Mouse (Mus musculus) forebrain, embryonic 14.5 days (tissue): ENCODE data around the gene Bax. TPM values are rescaled to one million over a fixed set of nuclear protein-coding genes. Genes with fewer than 3 reads are reported as not detected.
A peak's percentile ranks its signal among the peaks of the same experiment; 100 is the strongest.

Experiments used
- ATAC-seq: fragments of 200-750 bp; cut with Nextera tagmentation; 2 replicates; pipeline ENCODE4 v1.8.0; 2017; ENCODE audit warnings: mild to moderate bottlenecking, moderate library complexity
- DNase-seq: peaks from one replicate; pipeline ENCODE4 v3.0.0-alpha.2; 2015; ENCODE audit warnings: low spot score
- H3K27ac ChIP-seq: fragments of 300-500 bp; sonication (generic); 2 replicates; pipeline ENCODE4 v1.5.1; 2014; ENCODE audit warnings: low read depth, mild to moderate bottlenecking, control low read depth, low read length, moderate library complexity
- H3K27me3 ChIP-seq: fragments of 300-500 bp; sonication (generic); replicated peaks from 2 replicates; pipeline ENCODE4 v1.6.1; 2014; ENCODE audit warnings: low read length, control low read depth, mixed read lengths; ENCODE audit not compliant: control insufficient read depth, insufficient read depth
- H3K36me3 ChIP-seq: fragments of 300-500 bp; sonication (generic); 2 replicates; pipeline ENCODE4 v1.6.1; 2014; ENCODE audit warnings: low read length, control low read depth; ENCODE audit not compliant: control insufficient read depth, insufficient read depth
- H3K4me1 ChIP-seq: fragments of 300-500 bp; sonication (generic); 2 replicates; pipeline ENCODE4 v1.6.1; 2014; ENCODE audit warnings: antibody characterized with exemption, low read length, control low read depth; ENCODE audit not compliant: control insufficient read depth, insufficient read depth
- H3K4me2 ChIP-seq: fragments of 300-500 bp; sonication (generic); 2 replicates; pipeline ENCODE4 v1.6.1; 2014; ENCODE audit warnings: mild to moderate bottlenecking, control low read depth, low read length
- H3K4me3 ChIP-seq: fragments of 300-500 bp; sonication (generic); 2 replicates; pipeline ENCODE4 v1.5.1; 2014; ENCODE audit warnings: low read depth, low read length, control low read depth
- H3K9ac ChIP-seq: fragments of 300-500 bp; sonication (generic); 2 replicates; pipeline ENCODE4 v1.6.1; 2014; ENCODE audit warnings: mild to moderate bottlenecking, low read length, control low read depth, moderate library complexity
- H3K9me3 ChIP-seq: fragments of 300-500 bp; sonication (generic); replicated peaks from 2 replicates; pipeline ENCODE4 v1.6.1; 2016; ENCODE audit warnings: low read length, control low read depth, mixed read lengths; ENCODE audit not compliant: control insufficient read depth
- WGBS: fragments of 180-500 bp; shearing (Covaris S2); extraction: QIAGEN DNeasy Blood & Tissue Kit; methylation state at CpG from one replicate; pipeline ENCODE4 v1.1.7; 2014; 5-methylcytosine and 5-hydroxymethylcytosine counted together
- polyA plus RNA-seq: library from polyadenylated mRNA; unstranded; fragments of >200 nt; fragmentation: Nextera tagmentation; extraction: Ambion mirVana; gene quantifications from 2 replicates; pipeline ENCODE4 v1.2.1, GENCODE M21; 2014

The Bax gene
- polyA plus RNA-seq, 1 experiment from 2014 or later = 168 TPM

GRCm38 (mm10) chr7:45437046-45437445, 29.7 kb downstream of the Bax start:
- Histone ChIP-seq H3K36me3 (peaks cover 18% of the 10 kb centered on the region), H3K27me3 (no peaks in the 10 kb centered on the region), H3K9ac (no peak overlapping the region), H3K9me3 (no peaks in the 10 kb centered on the region), H3K27ac (no peak overlapping the region), H3K4me2 (no peak overlapping the region), H3K4me3 (no peak overlapping the region), H3K4me1 (peaks cover 18% of the 10 kb centered on the region)
- ATAC-seq = no peak
- no peak for DNase-seq
- 21% methylated on average over 6 of the region's 6 CpGs for WGBS

GRCm38 (mm10) chr7:45436444-45436843, 30.3 kb downstream of the Bax start:
- peaks cover 18% of the 10 kb centered on the region for H3K4me1 ChIP-seq
- no peak overlapping the region for H3K4me3 ChIP-seq
- 94% methylated on average over 5 of the region's 5 CpGs for WGBS
- ATAC-seq = no peak
- no peak overlapping the region for H3K27ac ChIP-seq
- DNase-seq = no peak
- no peaks in the 10 kb centered on the region for H3K27me3 ChIP-seq
- H3K9ac ChIP-seq = no peak overlapping the region
- H3K36me3 ChIP-seq = peaks cover 21% of the 10 kb centered on the region
- H3K4me2 ChIP-seq = no peak overlapping the region
- no peaks in the 10 kb centered on the region for H3K9me3 ChIP-seq

GRCm38 (mm10) chr7:45435038-45435437, 31.7 kb downstream of the Bax start:
- DNase-seq (no peak), ATAC-seq (no peak)
- Histone ChIP-seq H3K4me2 (peak overlapping the region; percentile 63), H3K27me3 (no peaks in the 10 kb centered on the region), H3K9ac (peak overlapping the region; percentile 71), H3K4me3 (peak overlapping the region; percentile 77), H3K4me1 (peaks cover 18% of the 10 kb centered on the region), H3K36me3 (peaks cover 27% of the 10 kb centered on the region), H3K27ac (0 out of 2 replicates have a peak overlapping the region, but pooled peaks have one; percentile 6), H3K9me3 (no peaks in the 10 kb centered on the region)
- 4% methylated on average over 16 of the region's 16 CpGs for WGBS

GRCm38 (mm10) chr7:45434203-45435015, 32.3 kb downstream of the Bax start, which contains the start of gene Gys1:
Gene Gys1 (plus strand): TSS chr7:45434844.
- Histone ChIP-seq H3K27ac (peak within 1 kb of the TSS; percentile 87), H3K4me2 (peak within 1 kb of the TSS; percentile 90), H3K9me3 (no peaks in the 10 kb centered on the region), H3K4me1 (peaks cover 18% of the 10 kb centered on the region), H3K27me3 (no peaks in the 10 kb centered on the region), H3K4me3 (peak within 1 kb of the TSS; percentile 77), H3K9ac (peak within 1 kb of the TSS; percentile 83), H3K36me3 (peaks cover 28% of the 10 kb centered on the region)
- ATAC-seq (peak; percentile 98), DNase-seq (peak; percentile 100)
- under 1% methylated on average over 45 of the region's 45 CpGs for WGBS

GRCm38 (mm10) chr7:45433835-45434202, 32.9 kb downstream of the Bax start:
- Histone ChIP-seq H3K4me1 (peaks cover 18% of the 10 kb centered on the region), H3K9me3 (no peaks in the 10 kb centered on the region), H3K4me2 (peak overlapping the region; percentile 90), H3K27ac (peak overlapping the region; percentile 87), H3K36me3 (peaks cover 32% of the 10 kb centered on the region), H3K4me3 (peak overlapping the region; percentile 77), H3K9ac (peak overlapping the region; percentile 83), H3K27me3 (no peaks in the 10 kb centered on the region)
- no peak; the same call in 1 of the 2 replicates for ATAC-seq
- no peak for DNase-seq
- 0% methylated on average over 7 of the region's 7 CpGs for WGBS

GRCm38 (mm10) chr7:45426556-45426955, 40.1 kb downstream of the Bax start:
- H3K4me1 ChIP-seq = no peaks in the 10 kb centered on the region
- no peaks in the 10 kb centered on the region for H3K9me3 ChIP-seq
- H3K4me2 ChIP-seq = no peak overlapping the region
- DNase-seq (no peak), ATAC-seq (no peak)
- no peak overlapping the region for H3K4me3 ChIP-seq
- whole genome bisulfite sequencing = 88% methylated on average over 8 of the region's 8 CpGs
- no peaks in the 10 kb centered on the region for H3K27me3 ChIP-seq
- no peak overlapping the region for H3K9ac ChIP-seq
- H3K36me3 ChIP-seq = peaks cover 93% of the 10 kb centered on the region
- no peak overlapping the region for H3K27ac ChIP-seq

GRCm38 (mm10) chr7:45421194-45421593, 45.5 kb downstream of the Bax start:
- no peak for DNase-seq

GRCm38 (mm10) chr7:45420615-45420919, 46.1 kb downstream of the Bax start, which contains the start of gene Lhb:
Gene Lhb (plus strand): TSS chr7:45420820.
- H3K27ac ChIP-seq = no peak within 1 kb of the TSS
- WGBS = 61% methylated on average over 6 of the region's 6 CpGs
- ATAC-seq (no peak), DNase-seq (no peak)
- peaks cover 48% of the 10 kb centered on the region for H3K36me3 ChIP-seq
- no peak within 1 kb of the TSS for H3K4me2 ChIP-seq
- no peaks in the 10 kb centered on the region for H3K9me3 ChIP-seq
- H3K27me3 ChIP-seq = peaks cover 33% of the 10 kb centered on the region
- H3K4me3 ChIP-seq = no peak within 1 kb of the TSS
- H3K4me1 ChIP-seq = no peaks in the 10 kb centered on the region
- no peak within 1 kb of the TSS for H3K9ac ChIP-seq

More at GRCm38 (mm10) chr7:45421194-45421593, 45.5 kb downstream of the Bax start:
- ATAC-seq = no peak
- Histone ChIP-seq H3K4me3 (no peak overlapping the region), H3K9me3 (no peaks in the 10 kb centered on the region), H3K4me1 (no peaks in the 10 kb centered on the region), H3K36me3 (peaks cover 50% of the 10 kb centered on the region), H3K9ac (no peak overlapping the region), H3K27ac (no peak overlapping the region), H3K27me3 (peaks cover 27% of the 10 kb centered on the region), H3K4me2 (no peak overlapping the region)
- WGBS = 92% methylated on average over 14 of the region's 14 CpGs

- 12% methylated on average over 27 of the region's 27 CpGs for WGBS
- DNase-seq (no peak), ATAC-seq (no peak)
- no peak overlapping the region for H3K27ac ChIP-seq
- H3K36me3 ChIP-seq = peaks cover 43% of the 10 kb centered on the region
- no peak overlapping the region for H3K4me2 ChIP-seq
- no peak overlapping the region for H3K4me3 ChIP-seq
- no peaks in the 10 kb centered on the region for H3K4me1 ChIP-seq
- H3K9me3 ChIP-seq = no peaks in the 10 kb centered on the region
- H3K9ac ChIP-seq = no peak overlapping the region
- H3K27me3 ChIP-seq = peaks cover 39% of the 10 kb centered on the region
Observed at GRCm38 (mm10) chr7:45419859-45420614, 46.7 kb downstream of the Bax start.
